Mouse (Mus musculus) CH12.LX (cell line): Measurements from ENCODE around the gene Gm4131. TPM values are rescaled to one million over a fixed set of nuclear protein-coding genes. Genes with fewer than 3 reads are reported as not detected.

Experiments
- DNase-seq: peaks from one replicate; pipeline ENCODE4 v3.0.0-alpha.2; 2013; ENCODE audit errors: extremely low read depth
- H3K27ac ChIP-seq: 2 replicates; pipeline ENCODE4 v1.5.1; 2012; ENCODE audit warnings: low read depth, mild to moderate bottlenecking, control low read depth, moderate library complexity; ENCODE audit not compliant: insufficient read depth
- H3K27me3 ChIP-seq: replicated peaks from 2 replicates; pipeline ENCODE3; 2012; ENCODE audit warnings: inconsistent platforms
- H3K36me3 ChIP-seq, 2 experiments: replicated peaks in 1 of 2; 2 replicates each; pipeline versions ENCODE3 to v1.6.1; 2012; ENCODE audit warnings: inconsistent platforms in 1 of 2, low read length in 1 of 2, mild to moderate bottlenecking in 1 of 2, mixed read lengths in 1 of 2, moderate library complexity in 1 of 2; ENCODE audit not compliant: control insufficient read depth in 1 of 2, insufficient read depth in 1 of 2
- H3K4me1 ChIP-seq, 2 experiments: 2 replicates each; pipeline ENCODE4 v1.6.1; 2012; ENCODE audit warnings: inconsistent platforms in 1 of 2, moderate library complexity in 1 of 2; ENCODE audit not compliant: insufficient read depth in 2 of 2, control insufficient read depth in 1 of 2
- H3K4me2 ChIP-seq: 2 replicates; pipeline ENCODE4 v1.6.1; 2012; ENCODE audit warnings: low read depth, mild to moderate bottlenecking, control low read depth; ENCODE audit not compliant: poor library complexity, insufficient read depth, severe bottlenecking
- H3K4me3 ChIP-seq, 3 experiments: fragments of 150-350 bp in 1 of 3; sonication (generic) in 1 of 3; replicated peaks in 1 of 3; 2 replicates each; pipeline versions ENCODE3 to v1.5.1; 2011 to 2012; ENCODE audit warnings: low read depth in 2 of 3, low read length in 2 of 3, mild to moderate bottlenecking in 2 of 3, moderate library complexity in 2 of 3, control low read depth in 1 of 3, improper control_type of control experiment in 1 of 3, inconsistent platforms in 1 of 3, mixed read lengths in 1 of 3; ENCODE audit not compliant: poor library complexity in 1 of 3
- H3K79me2 ChIP-seq: replicated peaks from 2 replicates; pipeline ENCODE4 v1.6.1; 2012; ENCODE audit warnings: mild to moderate bottlenecking, moderate library complexity; ENCODE audit not compliant: control insufficient read depth, poor library complexity, insufficient read depth, severe bottlenecking; ENCODE audit errors: extremely low read depth
- H3K9ac ChIP-seq: 2 replicates; pipeline ENCODE4 v1.6.1; 2012; ENCODE audit warnings: low read depth, mild to moderate bottlenecking, control low read depth, moderate library complexity; ENCODE audit not compliant: insufficient read depth
- H3K9me3 ChIP-seq: replicated peaks from 2 replicates; pipeline ENCODE3; 2012; ENCODE audit warnings: low read length, inconsistent platforms, mixed read lengths
- CHD2 ChIP-seq: IDR thresholded peaks from 2 replicates; pipeline ENCODE4 v1.6.1; 2011; ENCODE audit warnings: low read length, improper control_type of control experiment
- E2F4 ChIP-seq: IDR thresholded peaks from 2 replicates; pipeline ENCODE4 v1.6.1; 2011; ENCODE audit warnings: low read depth, low read length, improper control_type of control experiment; ENCODE audit not compliant: insufficient replicate concordance
- ETS1 ChIP-seq: conservative IDR thresholded peaks from 2 replicates; pipeline ENCODE4 v1.6.1; 2012; ENCODE audit warnings: low read depth, mild to moderate bottlenecking, inconsistent platforms, low read length, improper control_type of control experiment, moderate library complexity
- KAT2A ChIP-seq: IDR thresholded peaks from 2 replicates; pipeline ENCODE4 v1.6.1; 2012; ENCODE audit warnings: low read length, improper control_type of control experiment, inconsistent platforms; ENCODE audit not compliant: insufficient replicate concordance
- MAFK ChIP-seq: IDR thresholded peaks from 2 replicates; pipeline ENCODE4 v1.6.1; 2011; ENCODE audit warnings: low read length, improper control_type of control experiment; ENCODE audit not compliant: insufficient replicate concordance
- MAX ChIP-seq: IDR thresholded peaks from 2 replicates; pipeline ENCODE4 v1.6.1; 2011; ENCODE audit warnings: low read length, improper control_type of control experiment
- NELFE ChIP-seq: IDR thresholded peaks from 2 replicates; pipeline ENCODE4 v1.6.1; 2011; ENCODE audit warnings: low read depth, low read length, improper control_type of control experiment
- NRF1 ChIP-seq: IDR thresholded peaks from 2 replicates; pipeline ENCODE4 v1.6.1; 2014; ENCODE audit warnings: low read depth, mild to moderate bottlenecking, inconsistent platforms, low read length, improper control_type of control experiment, moderate library complexity
- POLR2AphosphoS2 ChIP-seq: IDR thresholded peaks from 2 replicates; pipeline ENCODE4 v1.6.1; 2011; ENCODE audit warnings: low read depth, low read length, improper control_type of control experiment
- TBP ChIP-seq: conservative IDR thresholded peaks from 2 replicates; pipeline ENCODE4 v1.6.1; 2011; ENCODE audit warnings: low read depth, low read length, improper control_type of control experiment
- USF1 ChIP-seq: IDR thresholded peaks from 2 replicates; pipeline ENCODE4 v1.6.1; 2014; ENCODE audit warnings: low read depth, mild to moderate bottlenecking, inconsistent platforms, low read length, improper control_type of control experiment
- ZC3H11A ChIP-seq: IDR thresholded peaks from 2 replicates; pipeline ENCODE4 v1.6.1; 2012; ENCODE audit warnings: low read depth, mild to moderate bottlenecking, inconsistent platforms, low read length, improper control_type of control experiment
- ZMIZ1 ChIP-seq: IDR thresholded peaks from 2 replicates; pipeline ENCODE4 v1.6.1; 2012; ENCODE audit warnings: low read depth, mild to moderate bottlenecking, inconsistent platforms, low read length, improper control_type of control experiment
- ZNF384 ChIP-seq: IDR thresholded peaks from 2 replicates; pipeline ENCODE4 v1.6.1; 2012; ENCODE audit warnings: low read depth, low read length, improper control_type of control experiment, inconsistent platforms
- dilution Hi-C: fragments of 300-500 bp; cut with MboI; formaldehyde crosslinking; loops from 2 replicates; pipeline ENCODE4 v1.14.3; 2020; ENCODE audit warnings: low sequenced_read_pairs; ENCODE audit not compliant: extremely low pct_unique_long_range_greater_than_20kb, extremely low pct_ligation_motif_present
- in situ Hi-C: fragments of 300-500 bp; cut with MboI; formaldehyde crosslinking; loops from 3 replicates; pipeline ENCODE4 v1.14.3; 2019; ENCODE audit warnings: low sequenced_read_pairs, low pct_ligation_motif_present, low pct_unique_long_range_greater_than_20kb, mixed read lengths
- polyA plus RNA-seq: library from polyadenylated mRNA; unstranded; fragments of >175 nt; gene quantifications from 2 replicates; pipeline ENCODE4 v1.2.1, GENCODE M21; 2012; ENCODE audit warnings: low read depth; ENCODE audit not compliant: insufficient read length
- total RNA-seq, 2 experiments: library from RNA; depleted of rRNA; stranded (reverse); fragments of 300-350 nt in 1 of 2; fragments of >200 nt in 1 of 2; gene quantifications; 2 replicates each; pipeline ENCODE4 v1.2.3; 2012 to 2014

The Gm4131 gene
- total and polyA plus RNA-seq, 3 experiments, result not detected

DNA sequence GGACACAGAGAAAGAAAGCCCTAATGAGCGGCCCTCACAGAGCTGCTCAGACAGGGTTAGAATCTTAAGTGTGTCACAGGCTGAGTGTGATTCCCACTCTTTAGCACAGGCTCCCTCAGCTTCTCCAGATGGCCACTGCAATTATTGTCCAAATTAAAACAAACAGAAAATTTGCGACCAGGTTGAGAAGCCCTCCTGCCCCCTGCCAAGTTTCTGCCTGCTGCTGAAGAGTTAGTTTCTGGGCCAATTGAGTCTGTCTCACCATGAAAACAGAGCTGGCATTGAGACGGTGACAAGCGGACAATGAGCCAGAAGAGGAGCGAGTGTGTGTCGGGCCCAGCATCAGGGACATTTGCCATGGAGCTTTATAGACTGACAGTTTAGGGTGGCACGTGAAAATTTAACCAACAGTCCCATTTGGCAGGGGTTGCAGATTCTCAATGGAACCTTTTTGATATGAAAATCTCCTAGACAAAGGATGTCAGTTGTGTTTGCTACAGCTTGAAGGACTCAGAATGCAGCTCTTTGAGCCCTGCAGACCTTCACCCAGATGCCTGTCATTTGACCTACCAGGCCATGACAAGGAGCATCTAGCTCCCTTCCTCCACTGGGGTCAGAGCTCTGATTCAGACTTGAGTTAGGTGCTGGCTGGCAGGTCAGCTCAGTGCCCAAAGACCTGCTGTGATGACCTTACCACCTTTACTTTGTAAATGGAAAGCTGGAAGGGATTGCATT lies 150.5 kb downstream of the Gm4131 start:
- in situ Hi-C loops, result no loop called here
- no peak for DNase-seq
- no peaks in the 10 kb centered on the region for H3K4me1 ChIP-seq
- no peak overlapping the region for H3K9ac ChIP-seq
- TF ChIP-seq KAT2A, result no peak
- no peak for TF ChIP-seq TBP
- TF ChIP-seq USF1, result no peak
- no peak for TF ChIP-seq NRF1
- no peak for TF ChIP-seq ZNF384
- TF ChIP-seq ETS1, result no peak
- TF ChIP-seq MAX, result no peak
- no peak for TF ChIP-seq E2F4
- no peak for TF ChIP-seq CHD2
- TF ChIP-seq ZC3H11A, result no peak
- TF ChIP-seq MAFK, result no peak
- TF ChIP-seq NELFE, result no peak
- no peak for TF ChIP-seq POLR2AphosphoS2
- TF ChIP-seq ZMIZ1, result no peak
- no peaks in the 10 kb centered on the region for H3K27me3 ChIP-seq
- H3K4me3 ChIP-seq, result no peak overlapping the region
- no peaks in the 10 kb centered on the region for H3K79me2 ChIP-seq
- H3K36me3 ChIP-seq, result no peaks in the 10 kb centered on the region
- H3K4me2 ChIP-seq, result no peak overlapping the region
- dilution Hi-C loops, result no loop called here
- H3K27ac ChIP-seq, result no peak overlapping the region
- H3K9me3 ChIP-seq, result no peaks in the 10 kb centered on the region

Other genes with a start within 250 kb of the Gm4131 start
- not detected in 2 replicates for gene Gucy1b2, start 110.6 kb downstream of the Gm4131 start, total RNA-seq (2012; rRNA removed)
- not detected in 2 replicates for gene Gucy1b2, start 110.6 kb downstream of the Gm4131 start, total RNA-seq (2014; rRNA removed)
- gene Gucy1b2, start 110.6 kb downstream of the Gm4131 start, polyA plus RNA-seq, result not detected in 2 replicates
- gene Fam124a, start 11.2 kb downstream of the Gm4131 start, total RNA-seq (2012; rRNA removed), result not detected in 2 replicates
- gene Fam124a, start 11.2 kb downstream of the Gm4131 start, total RNA-seq (2014; rRNA removed), result not detected in 2 replicates
- 0.13 TPM in 1 of 2 replicates, not detected in the other for gene Fam124a, start 11.2 kb downstream of the Gm4131 start, polyA plus RNA-seq
- gene Serpine3, start 96.7 kb upstream of the Gm4131 start, total RNA-seq (2012; rRNA removed), result 0.08 TPM in 1 of 2 replicates, not detected in the other
- not detected in 2 replicates for gene Serpine3, start 96.7 kb upstream of the Gm4131 start, total RNA-seq (2014; rRNA removed)
- gene Serpine3, start 96.7 kb upstream of the Gm4131 start, polyA plus RNA-seq, result not detected in 2 replicates
- 21.5 and 31.3 TPM in 2 replicates for gene Ints6, start 194.2 kb upstream of the Gm4131 start, total RNA-seq (2012; rRNA removed)
- gene Ints6, start 194.2 kb upstream of the Gm4131 start, total RNA-seq (2014; rRNA removed), result 53.4 and 55.7 TPM in 2 replicates
- gene Ints6, start 194.2 kb upstream of the Gm4131 start, polyA plus RNA-seq, result 41.1 and 44.0 TPM in 2 replicates